Mouse (Mus musculus) left cerebral cortex, postnatal 25 days (tissue): ENCODE measurements around the gene Cabcoco1. TPM values are rescaled to one million over a fixed set of nuclear protein-coding genes. Genes with fewer than 3 reads are reported as not detected.

Experiments used
- total RNA-seq, 2 experiments: library from RNA; stranded (reverse); gene quantifications; 2 replicates each; pipeline ENCODE4 v1.2.3; 2021

Cabcoco1 gene
- total RNA-seq, 2 experiments from 2014 or later: 1.7 to 2.4 TPM

Other genes with a start within 250 kb of the Cabcoco1 start
- under 1 TPM; 0.28 to 0.30 TPM for gene Tmem26, start 181.8 kb upstream of the Cabcoco1 start, total RNA-seq